29 mouse cellular contexts compared by ENCODE assay signal in the genomic region with DNA sequence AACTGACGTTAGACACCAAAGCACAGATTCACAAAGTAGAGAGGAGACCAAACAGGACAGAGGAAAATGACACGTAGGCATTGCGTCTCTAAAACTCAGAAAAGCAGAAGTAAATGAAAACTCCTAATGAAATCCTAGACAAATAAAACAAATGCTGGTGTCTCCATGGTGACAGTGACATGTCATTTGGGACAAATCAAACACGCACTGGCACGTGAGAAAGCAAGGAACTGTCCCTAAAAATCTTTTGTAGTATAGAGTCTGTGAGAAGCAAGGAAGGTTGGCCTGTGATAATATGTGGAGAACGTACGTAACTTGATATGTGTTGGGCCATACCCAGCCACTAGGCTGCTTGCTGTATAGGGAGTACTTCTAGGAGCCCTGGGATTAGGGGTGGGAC.
"Had no signal": no experiment of that assay in that cellular context is flagged by ENCODE, and none has a peak within 500 bp of the region (broad histone marks: within the 10 kb centered on the region; RNA-seq: fewer than 3 reads in every experiment).

No protein-coding gene starts in this region.

- H3K4me1 ChIP-seq: limb, embryonic 15.5 days; midbrain, embryonic 15.5 days had no signal

- ATAC-seq: liver, embryonic 12.5 days; liver, postnatal 0 days; midbrain, embryonic 13.5 days; midbrain, embryonic 15.5 days; midbrain, embryonic 16.5 days had no signal

- H3K4me3 ChIP-seq: left cerebral cortex, adult 2 months; limb, embryonic 10.5 days; limb, embryonic 12.5 days; limb, embryonic 13.5 days; limb, embryonic 15.5 days; liver, embryonic 12.5 days; liver, embryonic 13.5 days; liver, embryonic 15.5 days; lung, embryonic 15.5 days; megakaryocyte, embryonic 14.5 days; midbrain, embryonic 10.5 days; midbrain, embryonic 12.5 days; midbrain, embryonic 13.5 days; midbrain, embryonic 15.5 days; myocyte; neural tube, embryonic 12.5 days had no signal

- H3K4me2 ChIP-seq: limb, embryonic 12.5 days; limb, embryonic 13.5 days; limb, embryonic 15.5 days; liver, embryonic 11.5 days; liver, embryonic 12.5 days; liver, embryonic 13.5 days; liver, embryonic 15.5 days; lung, embryonic 15.5 days; midbrain, embryonic 11.5 days; midbrain, embryonic 12.5 days; midbrain, embryonic 13.5 days; midbrain, embryonic 15.5 days; neural tube, embryonic 12.5 days had no signal

- H3K36me3 ChIP-seq: limb, embryonic 10.5 days; limb, embryonic 12.5 days; limb, embryonic 13.5 days; limb, embryonic 15.5 days; liver, embryonic 12.5 days; liver, embryonic 13.5 days; liver, embryonic 15.5 days; lung, embryonic 15.5 days; midbrain, embryonic 10.5 days; midbrain, embryonic 12.5 days; midbrain, embryonic 13.5 days; midbrain, embryonic 15.5 days; neural tube, embryonic 12.5 days had no signal

- H3K27ac ChIP-seq: left cerebral cortex, adult 2 months; limb, embryonic 12.5 days; limb, embryonic 13.5 days; limb, embryonic 15.5 days; liver, embryonic 14.5 days; liver, embryonic 15.5 days; lung, embryonic 15.5 days; macrophage; midbrain, embryonic 10.5 days; midbrain, embryonic 12.5 days; midbrain, embryonic 13.5 days; midbrain, embryonic 15.5 days; neural tube, embryonic 12.5 days had no signal

- DNase-seq: left cerebral cortex, postnatal 4 days; liver; liver, embryonic 13.5 days; liver, postnatal 0 days; lung, adult 18-20 months; lung, adult 2 months; lung, postnatal 36 days; lung, postnatal 4 days; midbrain, embryonic 14.5 days had no signal

- H3K9me3 ChIP-seq: limb, embryonic 10.5 days; limb, embryonic 12.5 days; limb, embryonic 15.5 days; liver, embryonic 13.5 days; liver, embryonic 15.5 days; lung, embryonic 15.5 days; midbrain, embryonic 10.5 days; midbrain, embryonic 12.5 days; midbrain, embryonic 13.5 days; midbrain, embryonic 15.5 days; neural tube, embryonic 12.5 days had no signal

- H3K27me3 ChIP-seq: limb, embryonic 13.5 days; limb, embryonic 15.5 days; liver, embryonic 12.5 days; liver, embryonic 13.5 days; liver, embryonic 15.5 days; lung, embryonic 15.5 days; megakaryocyte, embryonic 14.5 days; midbrain, embryonic 12.5 days; midbrain, embryonic 15.5 days; neural tube, embryonic 12.5 days had no signal

- H3K9ac ChIP-seq: limb, embryonic 12.5 days; limb, embryonic 13.5 days; limb, embryonic 15.5 days; liver, embryonic 12.5 days; liver, embryonic 13.5 days; liver, embryonic 14.5 days; liver, embryonic 15.5 days; liver, postnatal 0 days; lung, embryonic 15.5 days; midbrain, embryonic 12.5 days; midbrain, embryonic 13.5 days; midbrain, embryonic 15.5 days; neural tube, embryonic 12.5 days had no signal
